Mouse (Mus musculus): ENCODE results near the gene Kidins220. TPM values are rescaled to one million over a fixed set of nuclear protein-coding genes. Genes with fewer than 3 reads are reported as not detected.

Kidins220 gene
- polyA plus RNA-seq, 1 experiment from 2014 or later = 26.1 TPM

GRCm38 (mm10) chr12:25010416-25010815, 35.7 kb downstream of the Kidins220 start:
- Histone ChIP-seq H3K9ac (no peak overlapping the region), H3K9me3 (replicated peaks) (no peaks in the 10 kb centered on the region), H3K4me2 (replicated peaks) (no peak overlapping the region), H3K27ac (replicated peaks) (no peak overlapping the region), H3K4me3 (replicated peaks) (no peak overlapping the region), H3K27me3 (no peaks in the 10 kb centered on the region), H3K36me3 (peaks cover 79% of the 10 kb centered on the region), H3K4me1 (0 out of 2 replicates have a peak, but pooled peaks cover 3% of the 10 kb centered on the region)
- 86% methylated on average over 1 of the region's 1 CpGs for WGBS
- ATAC-seq (ENCODE audit: insufficient number of reproducible peaks, low FRiP score, low TSS enrichment, low read depth) = no peak

GRCm38 (mm10) chr12:25011733-25012367, 37.1 kb downstream of the Kidins220 start:
- Histone ChIP-seq H3K27ac (replicated peaks) (no peak overlapping the region), H3K27me3 (no peaks in the 10 kb centered on the region), H3K9ac (no peak overlapping the region), H3K4me1 (0 out of 2 replicates have a peak, but pooled peaks cover 3% of the 10 kb centered on the region), H3K9me3 (replicated peaks) (no peaks in the 10 kb centered on the region), H3K4me3 (replicated peaks) (no peak overlapping the region), H3K4me2 (replicated peaks) (no peak overlapping the region), H3K36me3 (peaks cover 85% of the 10 kb centered on the region)
- no peak for ATAC-seq (ENCODE audit: insufficient number of reproducible peaks, low FRiP score, low TSS enrichment, low read depth)
- 64% methylated on average over 15 of the region's 15 CpGs for WGBS

GRCm38 (mm10) chr12:25012555-25013540, 38.1 kb downstream of the Kidins220 start:
- Histone ChIP-seq H3K9me3 (replicated peaks) (no peaks in the 10 kb centered on the region), H3K27me3 (no peaks in the 10 kb centered on the region), H3K27ac (replicated peaks) (no peak overlapping the region), H3K4me2 (replicated peaks) (no peak overlapping the region), H3K4me1 (0 out of 2 replicates have a peak, but pooled peaks cover 3% of the 10 kb centered on the region), H3K4me3 (replicated peaks) (no peak overlapping the region), H3K36me3 (peaks cover 86% of the 10 kb centered on the region), H3K9ac (no peak overlapping the region)
- WGBS = 83% methylated on average over 13 of the region's 13 CpGs
- ATAC-seq (ENCODE audit: insufficient number of reproducible peaks, low FRiP score, low TSS enrichment, low read depth) = no peak

GRCm38 (mm10) chr12:25014307-25014927, 39.7 kb downstream of the Kidins220 start:
- Histone ChIP-seq H3K27me3 (no peaks in the 10 kb centered on the region), H3K9me3 (replicated peaks) (no peaks in the 10 kb centered on the region), H3K9ac (no peak overlapping the region), H3K4me1 (0 out of 2 replicates have a peak, but pooled peaks cover 3% of the 10 kb centered on the region), H3K27ac (replicated peaks) (peak overlapping the region; percentile 6; the same call in 1 of the 2 replicates), H3K4me2 (replicated peaks) (no peak overlapping the region), H3K4me3 (replicated peaks) (no peak overlapping the region), H3K36me3 (peaks cover 89% of the 10 kb centered on the region)
- WGBS = 76% methylated on average over 5 of the region's 5 CpGs
- ATAC-seq (ENCODE audit: insufficient number of reproducible peaks, low FRiP score, low TSS enrichment, low read depth) = no peak

GRCm38 (mm10) chr12:25014938-25015337, 40.2 kb downstream of the Kidins220 start:
- H3K27ac ChIP-seq (replicated peaks) = peak overlapping the region; percentile 6; the same call in 1 of the 2 replicates
- no peak for ATAC-seq (ENCODE audit: insufficient number of reproducible peaks, low FRiP score, low TSS enrichment, low read depth)
- H3K4me2 ChIP-seq (replicated peaks) = no peak overlapping the region
- no peak overlapping the region for H3K9ac ChIP-seq
- H3K9me3 ChIP-seq (replicated peaks) = no peaks in the 10 kb centered on the region
- no peaks in the 10 kb centered on the region for H3K27me3 ChIP-seq
- 0 out of 2 replicates have a peak, but pooled peaks cover 3% of the 10 kb centered on the region for H3K4me1 ChIP-seq
- H3K4me3 ChIP-seq (replicated peaks) = no peak overlapping the region
- 52% methylated on average over 7 of the region's 7 CpGs for WGBS
- peaks cover 88% of the 10 kb centered on the region for H3K36me3 ChIP-seq

- H3K9ac ChIP-seq = no peak overlapping the region
Measured at GRCm38 (mm10) chr12:25016995-25017394, 42.3 kb downstream of the Kidins220 start.

GRCm38 (mm10) chr12:25021057-25021456, 46.3 kb downstream of the Kidins220 start:
- no peak for ATAC-seq (ENCODE audit: insufficient number of reproducible peaks, low FRiP score, low TSS enrichment, low read depth)
- Histone ChIP-seq H3K27me3 (no peaks in the 10 kb centered on the region), H3K4me3 (replicated peaks) (no peak overlapping the region), H3K27ac (replicated peaks) (no peak overlapping the region), H3K9ac (no peak overlapping the region), H3K4me1 (no peaks in the 10 kb centered on the region), H3K36me3 (peaks cover 46% of the 10 kb centered on the region), H3K9me3 (replicated peaks) (no peaks in the 10 kb centered on the region), H3K4me2 (replicated peaks) (no peak overlapping the region)
- 83% methylated on average over 5 of the region's 5 CpGs for WGBS

More at GRCm38 (mm10) chr12:25016995-25017394, 42.3 kb downstream of the Kidins220 start:
- no peak for ATAC-seq (ENCODE audit: insufficient number of reproducible peaks, low FRiP score, low TSS enrichment, low read depth)
- Histone ChIP-seq H3K4me2 (replicated peaks) (no peak overlapping the region), H3K4me1 (0 out of 2 replicates have a peak, but pooled peaks cover 3% of the 10 kb centered on the region), H3K27me3 (no peaks in the 10 kb centered on the region), H3K4me3 (replicated peaks) (no peak overlapping the region), H3K27ac (replicated peaks) (no peak overlapping the region), H3K9me3 (replicated peaks) (no peaks in the 10 kb centered on the region), H3K36me3 (peaks cover 72% of the 10 kb centered on the region)
- WGBS = 72% methylated on average over 4 of the region's 4 CpGs

- ATAC-seq (ENCODE audit: insufficient number of reproducible peaks, low FRiP score, low TSS enrichment, low read depth) = no peak
- H3K4me1 ChIP-seq = no peaks in the 10 kb centered on the region
- peaks cover 21% of the 10 kb centered on the region for H3K36me3 ChIP-seq
- H3K9ac ChIP-seq = no peak overlapping the region
- 67% methylated on average over 9 of the region's 9 CpGs for WGBS
- H3K27me3 ChIP-seq = no peaks in the 10 kb centered on the region
- H3K4me3 ChIP-seq (replicated peaks) = no peak overlapping the region
- H3K9me3 ChIP-seq (replicated peaks) = no peaks in the 10 kb centered on the region
- no peak overlapping the region for H3K4me2 ChIP-seq (replicated peaks)
- H3K27ac ChIP-seq (replicated peaks) = no peak overlapping the region
Measured at GRCm38 (mm10) chr12:25024862-25025545, 50.3 kb downstream of the Kidins220 start.

GRCm38 (mm10) chr12:25026308-25026707, 51.6 kb downstream of the Kidins220 start:
- ATAC-seq (ENCODE audit: insufficient number of reproducible peaks, low FRiP score, low TSS enrichment, low read depth) = no peak
- no peak overlapping the region for H3K4me2 ChIP-seq (replicated peaks)
- 74% methylated on average over 7 of the region's 7 CpGs for WGBS
- H3K36me3 ChIP-seq = peaks cover 20% of the 10 kb centered on the region
- H3K27me3 ChIP-seq = no peaks in the 10 kb centered on the region
- H3K9me3 ChIP-seq (replicated peaks) = no peaks in the 10 kb centered on the region
- no peaks in the 10 kb centered on the region for H3K4me1 ChIP-seq
- no peak overlapping the region for H3K27ac ChIP-seq (replicated peaks)
- no peak overlapping the region for H3K9ac ChIP-seq
- H3K4me3 ChIP-seq (replicated peaks) = no peak overlapping the region

- H3K36me3 ChIP-seq = peaks cover 20% of the 10 kb centered on the region
- no peaks in the 10 kb centered on the region for H3K27me3 ChIP-seq
- H3K4me3 ChIP-seq (replicated peaks) = no peak overlapping the region
- ATAC-seq (ENCODE audit: insufficient number of reproducible peaks, low FRiP score, low TSS enrichment, low read depth) = no peak
- no peak overlapping the region for H3K9ac ChIP-seq
- no peaks in the 10 kb centered on the region for H3K4me1 ChIP-seq
- H3K9me3 ChIP-seq (replicated peaks) = no peaks in the 10 kb centered on the region
- WGBS = 28% methylated on average over 2 of the region's 2 CpGs
- H3K27ac ChIP-seq (replicated peaks) = no peak overlapping the region
- no peak overlapping the region for H3K4me2 ChIP-seq (replicated peaks)
Measured at GRCm38 (mm10) chr12:25027416-25027815, 52.7 kb downstream of the Kidins220 start.
